Mouse (Mus musculus) heart, embryonic 10.5 days (tissue): ENCODE data around the gene Spry2. TPM values are rescaled to one million over a fixed set of nuclear protein-coding genes. Genes with fewer than 3 reads are reported as not detected.

Experiments
- DNase-seq: peaks from one replicate; pipeline ENCODE4 v3.0.0-alpha.2; 2017; ENCODE audit warnings: low spot score
- H3K27ac ChIP-seq: fragments of 300-500 bp; sonication (generic); 2 replicates; pipeline ENCODE4 v1.5.1; 2016; ENCODE audit warnings: mild to moderate bottlenecking
- H3K27me3 ChIP-seq: fragments of 300-500 bp; sonication (generic); 2 replicates; pipeline ENCODE4 v1.6.1; 2016; ENCODE audit warnings: mild to moderate bottlenecking; ENCODE audit not compliant: poor library complexity, insufficient read depth, severe bottlenecking
- H3K36me3 ChIP-seq: fragments of 300-500 bp; sonication (generic); 2 replicates; pipeline ENCODE4 v1.6.1; 2016; ENCODE audit warnings: mild to moderate bottlenecking, moderate library complexity
- H3K4me1 ChIP-seq: fragments of 300-500 bp; sonication (generic); 2 replicates; pipeline ENCODE4 v1.6.1; 2016; ENCODE audit warnings: mild to moderate bottlenecking
- H3K4me3 ChIP-seq: fragments of 300-500 bp; sonication (generic); 2 replicates; pipeline ENCODE4 v1.5.1; 2016; ENCODE audit warnings: mild to moderate bottlenecking, moderate library complexity
- H3K9me3 ChIP-seq: fragments of 300-500 bp; sonication (generic); 2 replicates; pipeline ENCODE4 v1.6.1; 2016; ENCODE audit warnings: mild to moderate bottlenecking, moderate library complexity
- WGBS: fragments of 180-500 bp; shearing (Covaris S2); methylation state at CpG from one replicate; pipeline ENCODE4 v1.1.7; 2016; 5-methylcytosine and 5-hydroxymethylcytosine counted together
- polyA plus RNA-seq: library from polyadenylated mRNA; unstranded; fragments of >200 nt; fragmentation: Nextera tagmentation; extraction: Ambion mirVana; gene quantifications from 2 replicates; pipeline ENCODE4 v1.2.1, GENCODE M21; 2016

Gene Spry2
- 23.9 and 48.3 TPM in 2 replicates for polyA plus RNA-seq

GRCm38 (mm10) chr14:105896791-105897568, at the start of gene Spry2:
Gene Spry2 (minus strand): TSS chr14:105896819.
- H3K4me3 ChIP-seq = peak within 1 kb of the TSS; percentile 90
- peak; percentile 97 for DNase-seq
- no peaks in the 10 kb centered on the region for H3K27me3 ChIP-seq
- H3K9me3 ChIP-seq = no peaks in the 10 kb centered on the region
- H3K4me1 ChIP-seq = peaks cover 16% of the 10 kb centered on the region
- H3K27ac ChIP-seq = peak within 1 kb of the TSS; percentile 98
- under 1% methylated on average over 66 of the region's 89 CpGs for WGBS
- H3K36me3 ChIP-seq = peaks cover 11% of the 10 kb centered on the region

GRCm38 (mm10) chr14:105941353-105941752, 44.7 kb upstream of the Spry2 start:
- Histone ChIP-seq H3K4me1 (no peaks in the 10 kb centered on the region), H3K27me3 (no peaks in the 10 kb centered on the region), H3K36me3 (no peaks in the 10 kb centered on the region), H3K4me3 (no peak overlapping the region), H3K9me3 (no peaks in the 10 kb centered on the region), H3K27ac (no peak overlapping the region)
- 56% methylated on average over 9 of the region's 9 CpGs for WGBS
- DNase-seq = no peak

GRCm38 (mm10) chr14:105926726-105927125, 30.1 kb upstream of the Spry2 start:
- 73% methylated on average over 9 of the region's 9 CpGs for WGBS
- DNase-seq = no peak
- Histone ChIP-seq H3K4me3 (no peak overlapping the region), H3K4me1 (peaks cover 16% of the 10 kb centered on the region), H3K27ac (no peak overlapping the region), H3K9me3 (no peaks in the 10 kb centered on the region), H3K27me3 (no peaks in the 10 kb centered on the region), H3K36me3 (no peaks in the 10 kb centered on the region)

- 82% methylated on average over 2 of the region's 2 CpGs for WGBS
- no peak for DNase-seq
These were observed 28.7 kb upstream of the Spry2 start for GRCm38 (mm10) chr14:105925305-105925704.

GRCm38 (mm10) chr14:105924712-105925111, 28.1 kb upstream of the Spry2 start:
- Histone ChIP-seq H3K4me1 (peaks cover 28% of the 10 kb centered on the region), H3K4me3 (no peak overlapping the region), H3K36me3 (no peaks in the 10 kb centered on the region), H3K27ac (no peak overlapping the region), H3K27me3 (no peaks in the 10 kb centered on the region), H3K9me3 (no peaks in the 10 kb centered on the region)
- no peak for DNase-seq
- 41% methylated on average over 1 of the region's 1 CpGs for WGBS

More at GRCm38 (mm10) chr14:105925305-105925704, 28.7 kb upstream of the Spry2 start:
- Histone ChIP-seq H3K36me3 (no peaks in the 10 kb centered on the region), H3K27ac (no peak overlapping the region), H3K9me3 (no peaks in the 10 kb centered on the region), H3K4me1 (peaks cover 26% of the 10 kb centered on the region), H3K4me3 (no peak overlapping the region), H3K27me3 (no peaks in the 10 kb centered on the region)

- Histone ChIP-seq H3K9me3 (no peaks in the 10 kb centered on the region), H3K27me3 (no peaks in the 10 kb centered on the region), H3K27ac (peak overlapping the region; percentile 67; the same call in 1 of the 2 replicates), H3K4me3 (peak overlapping the region; percentile 36), H3K36me3 (no peaks in the 10 kb centered on the region), H3K4me1 (peaks cover 28% of the 10 kb centered on the region)
- DNase-seq = peak; percentile 77
- WGBS = 5% methylated on average over 8 of the region's 8 CpGs
These were observed 26.3 kb upstream of the Spry2 start for GRCm38 (mm10) chr14:105922874-105923273.

- H3K4me1 ChIP-seq = peaks cover 28% of the 10 kb centered on the region
- H3K27me3 ChIP-seq = no peaks in the 10 kb centered on the region
- peak overlapping the region; percentile 67; the same call in 1 of the 2 replicates for H3K27ac ChIP-seq
- H3K9me3 ChIP-seq = no peaks in the 10 kb centered on the region
- H3K4me3 ChIP-seq = no peak overlapping the region
- DNase-seq = no peak
- H3K36me3 ChIP-seq = no peaks in the 10 kb centered on the region
- 23% methylated on average over 5 of the region's 5 CpGs for WGBS
These were observed 25.8 kb upstream of the Spry2 start for GRCm38 (mm10) chr14:105922427-105922826.

- DNase-seq = no peak
- peaks cover 28% of the 10 kb centered on the region for H3K4me1 ChIP-seq
- no peaks in the 10 kb centered on the region for H3K36me3 ChIP-seq
- H3K4me3 ChIP-seq = peak overlapping the region; percentile 46; the same call in 1 of the 2 replicates
- H3K27ac ChIP-seq = peak overlapping the region; percentile 83
- no peaks in the 10 kb centered on the region for H3K27me3 ChIP-seq
- WGBS = 5% methylated on average over 8 of the region's 8 CpGs
- H3K9me3 ChIP-seq = no peaks in the 10 kb centered on the region
These were observed 24.6 kb upstream of the Spry2 start for GRCm38 (mm10) chr14:105921217-105921695.

- no peaks in the 10 kb centered on the region for H3K27me3 ChIP-seq
- WGBS = 6% methylated on average over 23 of the region's 23 CpGs
- no peaks in the 10 kb centered on the region for H3K36me3 ChIP-seq
- H3K4me1 ChIP-seq = peaks cover 28% of the 10 kb centered on the region
- H3K27ac ChIP-seq = peak overlapping the region; percentile 83
- H3K4me3 ChIP-seq = peak overlapping the region; percentile 46
- DNase-seq = peak; percentile 76
- no peaks in the 10 kb centered on the region for H3K9me3 ChIP-seq
These were observed 24.0 kb upstream of the Spry2 start for GRCm38 (mm10) chr14:105920395-105921216.

- Histone ChIP-seq H3K27me3 (no peaks in the 10 kb centered on the region), H3K36me3 (no peaks in the 10 kb centered on the region), H3K27ac (no peak overlapping the region), H3K9me3 (no peaks in the 10 kb centered on the region), H3K4me3 (no peak overlapping the region), H3K4me1 (no peaks in the 10 kb centered on the region)
- 79% methylated on average over 6 of the region's 6 CpGs for WGBS
- no peak for DNase-seq
These were observed 10.6 kb upstream of the Spry2 start for GRCm38 (mm10) chr14:105907216-105907615.

- H3K27me3 ChIP-seq = no peaks in the 10 kb centered on the region
- no peak overlapping the region for H3K27ac ChIP-seq
- H3K9me3 ChIP-seq = no peaks in the 10 kb centered on the region
- WGBS = 92% methylated on average over 5 of the region's 5 CpGs
- DNase-seq = no peak
- H3K4me3 ChIP-seq = no peak overlapping the region
- no peaks in the 10 kb centered on the region for H3K4me1 ChIP-seq
- no peaks in the 10 kb centered on the region for H3K36me3 ChIP-seq
These were observed 9.3 kb upstream of the Spry2 start for GRCm38 (mm10) chr14:105905935-105906334.

GRCm38 (mm10) chr14:105905509-105905908, 8.9 kb upstream of the Spry2 start:
- WGBS = 94% methylated on average over 4 of the region's 4 CpGs
- no peak overlapping the region for H3K27ac ChIP-seq
- no peaks in the 10 kb centered on the region for H3K27me3 ChIP-seq
- DNase-seq = no peak
- no peaks in the 10 kb centered on the region for H3K36me3 ChIP-seq
- no peaks in the 10 kb centered on the region for H3K9me3 ChIP-seq
- no peak overlapping the region for H3K4me3 ChIP-seq
- H3K4me1 ChIP-seq = no peaks in the 10 kb centered on the region

GRCm38 (mm10) chr14:105902807-105903206, 6.2 kb upstream of the Spry2 start:
- Histone ChIP-seq H3K4me3 (no peak overlapping the region), H3K27me3 (no peaks in the 10 kb centered on the region), H3K36me3 (no peaks in the 10 kb centered on the region), H3K4me1 (peaks cover 5% of the 10 kb centered on the region; the same call in 1 of the 2 replicates), H3K27ac (no peak overlapping the region), H3K9me3 (no peaks in the 10 kb centered on the region)
- no peak for DNase-seq
- 83% methylated on average over 7 of the region's 7 CpGs for WGBS
